Mouse (Mus musculus) right cerebral cortex, postnatal 10 days (tissue): ENCODE results near the gene Rapgef5.
A peak's percentile ranks its signal among the peaks of the same experiment; 100 is the strongest.
"Not testable (repeated sequence)": the region's sequence is repeated elsewhere in the genome, so short reads cannot be mapped to it uniquely, and the experiment has no call there.

Experiments used
- DNase-seq, 2 experiments: peaks; one replicate each; pipeline ENCODE4 v3.0.0; 2021; ENCODE audit warnings: low spot score in 2 of 2

Gene Rapgef5

DNA sequence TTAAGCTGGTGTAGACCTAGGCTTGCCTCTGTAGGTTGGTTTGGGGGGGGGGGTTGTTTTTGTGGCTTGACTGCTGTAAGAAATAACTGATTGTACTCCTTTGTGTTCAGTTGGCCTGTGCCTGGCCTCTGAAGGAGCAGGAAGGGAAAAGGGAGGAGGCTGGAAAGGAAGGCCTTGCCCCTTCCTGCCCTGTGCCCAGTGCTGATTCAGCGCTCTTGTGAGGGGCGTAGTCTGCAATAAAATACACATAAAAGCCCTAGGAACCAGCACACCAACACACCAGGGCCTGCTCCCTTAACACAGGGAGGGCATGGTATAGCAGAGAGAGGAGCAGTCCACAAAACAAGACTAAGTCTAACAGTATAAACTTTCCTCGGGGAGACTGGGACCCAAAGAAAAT lies 247.0 kb downstream of the Rapgef5 start:
- DNase-seq: no peak

DNA sequence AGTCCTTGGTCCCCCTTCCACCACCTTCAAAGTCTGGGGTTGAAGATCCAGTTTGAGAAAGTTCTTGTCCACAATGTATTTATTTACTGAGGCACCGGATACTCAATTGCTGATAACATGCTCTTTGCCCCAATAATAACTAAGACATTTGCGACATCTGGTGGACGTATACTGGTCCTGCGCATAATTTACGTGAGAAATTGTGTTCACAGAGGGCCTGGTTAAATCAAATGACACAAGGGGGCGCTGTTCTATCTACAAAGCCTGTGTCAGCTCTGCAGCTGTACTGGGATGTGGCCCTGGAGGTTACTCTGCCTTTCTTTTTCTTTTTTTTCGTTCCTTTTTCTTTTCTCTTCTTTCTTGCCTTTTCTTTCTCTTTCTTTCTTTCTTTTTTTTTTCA lies 248.6 kb downstream of the Rapgef5 start:
- peak; percentile 78 to 84 for DNase-seq

DNA sequence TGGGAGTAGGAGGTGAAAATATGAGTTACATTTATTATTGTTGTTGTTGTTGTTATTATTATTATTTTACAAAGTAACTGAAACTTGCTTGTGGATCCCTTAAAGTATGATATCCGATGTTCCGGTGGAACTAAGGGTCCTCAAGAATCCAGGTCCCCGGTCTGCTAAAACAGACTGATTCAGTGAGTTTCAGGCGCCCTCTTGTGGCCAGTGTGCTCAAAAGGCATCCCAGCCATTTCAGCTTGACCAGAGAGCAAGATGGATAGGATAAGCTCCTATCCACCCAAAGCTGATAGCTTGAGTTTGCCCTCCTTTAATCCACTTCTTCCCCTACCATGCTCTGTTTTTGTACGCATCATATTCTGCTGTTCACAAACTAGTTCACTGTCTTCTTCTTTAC lies 252.8 kb downstream of the Rapgef5 start:
- DNase-seq: peak; percentile 80 to 90

DNA sequence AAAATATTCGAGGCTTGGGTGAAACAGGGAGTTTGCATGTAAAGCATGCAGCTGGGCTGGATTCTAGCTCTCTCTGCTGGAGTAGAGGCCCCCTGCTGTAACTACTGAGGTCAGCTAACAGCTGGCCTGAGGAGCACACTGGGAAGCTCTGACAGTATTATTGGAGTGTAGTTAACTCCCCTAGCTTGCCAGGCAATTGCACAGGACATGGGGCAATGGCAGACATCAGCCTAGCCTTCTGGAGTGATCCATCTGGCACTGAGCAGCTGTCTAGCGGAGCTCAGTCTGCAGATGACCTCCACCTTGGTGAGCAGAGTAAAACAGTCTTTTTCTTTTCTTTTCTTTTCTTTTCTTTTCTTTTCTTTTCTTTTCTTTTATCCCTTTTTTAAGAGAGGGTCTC lies 253.9 kb downstream of the Rapgef5 start:
- no peak for DNase-seq

DNA sequence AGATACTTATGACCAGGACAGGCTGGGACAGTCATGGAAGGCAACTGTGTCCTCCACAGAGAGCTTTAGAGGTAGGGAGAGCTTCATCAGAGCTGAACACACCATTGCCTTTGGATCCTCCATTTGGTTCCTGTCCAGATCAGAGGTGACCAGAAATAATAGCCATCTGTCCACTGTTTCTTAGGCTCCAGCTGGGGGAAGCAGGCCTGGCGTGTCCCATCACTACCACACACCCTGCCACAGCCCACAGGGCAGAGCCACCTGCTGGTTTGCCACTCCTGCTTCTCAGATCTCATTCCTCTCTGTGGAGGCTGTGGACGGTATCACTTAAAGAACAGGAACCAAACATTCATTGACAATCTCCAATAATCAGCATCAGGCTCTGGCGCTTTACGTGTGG lies 254.9 kb downstream of the Rapgef5 start:
- no peak for DNase-seq

DNA sequence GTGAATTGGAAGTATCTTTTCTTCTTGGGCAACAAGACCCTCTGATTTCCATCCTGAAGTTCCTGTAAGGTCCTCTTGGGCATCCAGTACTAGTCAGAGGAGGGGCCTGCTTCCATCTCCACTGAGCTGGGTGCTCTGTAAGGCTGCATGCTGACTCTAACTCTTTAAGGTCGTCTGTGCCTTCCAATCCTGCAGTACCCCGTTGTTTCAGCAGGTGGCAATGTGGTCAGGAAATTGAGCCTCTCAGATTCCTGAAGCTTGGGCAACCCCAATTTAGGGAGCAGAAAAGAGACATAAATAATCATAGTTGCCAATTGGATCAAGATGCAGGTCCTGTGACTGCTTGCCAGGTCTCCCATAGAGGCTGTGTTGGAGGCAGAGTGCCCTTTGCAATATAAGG lies 256.4 kb downstream of the Rapgef5 start:
- peak; percentile 67 to 83 for DNase-seq

DNA sequence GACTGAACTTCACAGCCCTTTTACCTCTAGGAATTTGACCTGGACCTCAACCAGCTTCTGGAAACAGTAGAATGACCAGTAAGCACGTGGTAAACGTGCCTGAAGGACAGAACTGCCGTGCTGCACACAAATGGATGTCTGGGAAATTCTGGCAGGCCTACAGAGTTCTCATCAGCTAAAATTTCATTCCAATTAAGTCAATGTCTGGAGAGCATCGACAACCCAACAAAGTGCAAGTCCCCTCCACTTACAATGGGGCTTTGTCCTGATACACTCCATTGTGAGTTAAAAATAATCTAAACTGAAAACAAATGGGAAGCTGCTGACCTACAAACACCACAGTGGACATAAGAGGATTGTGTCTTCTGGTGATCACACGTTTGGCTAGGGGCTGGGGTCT lies 260.6 kb downstream of the Rapgef5 start:
- no peak for DNase-seq

DNA sequence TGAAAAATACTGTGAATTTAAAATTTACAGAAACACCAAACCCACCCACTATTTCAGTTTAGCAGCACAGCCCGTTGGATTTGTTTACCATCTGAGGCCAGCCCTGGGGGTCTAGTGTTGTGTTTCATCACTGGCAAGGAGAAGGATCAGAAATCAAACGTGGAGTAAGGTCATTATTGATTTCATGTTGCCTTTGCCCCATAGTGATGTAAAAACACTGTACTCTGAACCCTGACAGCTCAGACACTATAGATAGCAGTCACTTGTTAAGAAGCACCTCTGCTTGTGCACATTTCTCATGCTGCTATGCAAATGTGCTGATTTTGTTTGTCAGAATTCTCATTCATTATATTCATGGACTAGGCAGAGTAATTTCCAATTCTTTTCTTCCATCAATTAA lies 265.1 kb downstream of the Rapgef5 start:
- DNase-seq: no peak

DNA sequence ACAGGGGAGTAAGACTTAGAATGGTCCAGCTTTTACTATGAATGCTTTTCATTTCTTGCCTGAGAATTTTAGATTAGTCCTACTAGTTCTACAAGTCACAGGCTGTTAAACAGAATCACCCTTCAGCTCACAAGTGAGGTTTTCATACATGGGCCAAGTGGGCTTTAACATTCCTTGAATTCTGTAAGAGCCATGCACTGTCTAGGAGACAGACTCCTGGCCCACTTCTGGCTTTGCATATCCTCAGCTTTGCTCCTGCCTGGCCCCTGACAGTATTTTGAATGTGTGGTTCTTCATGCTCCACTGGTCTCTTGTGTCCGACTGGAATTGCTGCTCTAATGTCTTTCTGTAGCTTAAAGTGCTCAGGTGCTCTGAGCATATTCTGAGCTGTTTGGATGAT lies 267.1 kb downstream of the Rapgef5 start:
- DNase-seq: no peak

DNA sequence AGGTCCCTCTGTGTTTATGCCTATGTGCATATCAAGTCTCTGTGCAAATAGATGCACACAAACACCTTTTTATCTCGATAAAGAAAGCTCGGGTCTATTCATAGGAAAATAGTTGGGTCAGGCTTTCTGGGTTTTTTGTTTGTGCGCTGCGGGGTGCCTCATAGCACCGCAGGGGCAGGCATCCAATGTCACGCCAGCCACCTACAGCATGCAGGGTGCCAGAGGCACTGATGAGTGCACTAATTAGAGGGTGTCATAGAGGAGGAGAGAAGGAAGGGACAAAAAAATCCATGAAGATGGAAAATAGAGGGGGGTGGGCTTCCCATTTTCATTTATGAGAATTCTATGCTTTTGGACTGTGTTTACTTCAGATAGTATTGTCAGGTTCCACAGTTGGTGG lies 270.3 kb downstream of the Rapgef5 start:
- DNase-seq: no peak

DNA sequence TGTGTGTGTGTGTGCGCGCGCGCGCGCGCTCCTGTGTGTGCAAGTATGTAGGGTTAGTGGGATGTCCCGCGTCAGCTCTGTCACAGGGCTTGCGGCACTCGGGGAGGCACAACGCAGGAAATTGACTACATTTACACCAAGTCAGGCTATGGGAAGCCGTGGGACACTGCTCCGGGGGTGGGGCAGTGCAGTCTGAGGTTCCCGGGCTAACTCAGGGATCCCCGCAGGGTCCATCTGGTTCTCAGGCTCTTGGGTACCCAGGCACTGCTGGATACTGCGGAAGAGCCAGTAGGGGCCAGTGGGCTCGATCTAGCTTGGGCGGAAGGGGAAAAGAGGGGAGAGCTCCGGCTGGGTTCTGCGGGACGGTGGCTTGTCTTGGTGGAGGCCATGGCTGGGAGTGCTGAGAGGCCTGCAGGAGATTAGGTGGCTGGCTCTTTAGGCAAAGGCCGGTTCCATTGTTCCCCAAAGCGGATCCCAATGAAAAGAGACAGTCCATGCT lies 272.3 kb downstream of the Rapgef5 start:
- DNase-seq: no peak

DNA sequence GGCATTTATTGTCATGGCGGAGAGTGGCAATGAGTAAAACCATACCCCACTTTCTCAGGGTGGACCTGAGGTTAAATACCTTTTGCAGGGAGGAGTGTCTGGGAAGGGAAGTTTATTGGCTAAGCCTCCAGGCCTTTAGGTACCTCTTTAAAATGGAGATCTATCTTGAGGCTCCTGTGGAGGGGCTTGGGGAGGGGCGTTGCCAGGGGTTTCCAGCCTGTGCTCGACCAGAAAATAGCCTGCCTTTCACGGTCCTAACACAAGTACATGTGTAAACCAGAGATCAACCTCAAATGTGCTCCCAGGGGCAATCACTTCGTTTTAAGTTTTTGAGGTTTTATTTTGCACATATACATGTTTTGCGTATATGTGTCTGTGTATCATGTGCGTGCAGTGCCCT lies 272.7 kb downstream of the Rapgef5 start:
- DNase-seq: no peak

DNA sequence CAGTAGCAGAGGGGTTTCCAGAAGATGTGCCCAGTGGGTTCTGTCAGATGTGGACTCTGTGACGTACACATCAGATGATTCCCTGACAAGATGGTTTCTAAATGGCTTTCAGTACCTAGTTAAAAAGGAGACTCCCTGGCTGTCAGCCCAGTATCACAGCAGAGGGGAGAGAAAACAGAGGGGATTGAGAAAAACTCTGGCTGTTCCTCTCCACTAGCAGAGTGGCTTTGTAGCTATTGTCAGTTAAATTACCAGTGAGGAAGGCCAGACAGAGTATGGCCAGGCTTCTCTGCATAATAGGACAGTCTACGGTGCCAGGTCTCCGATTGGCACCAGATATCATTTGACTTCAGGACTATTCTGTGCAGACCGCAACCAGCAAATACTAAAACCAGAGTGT lies 279.0 kb downstream of the Rapgef5 start:
- DNase-seq: no peak

DNA sequence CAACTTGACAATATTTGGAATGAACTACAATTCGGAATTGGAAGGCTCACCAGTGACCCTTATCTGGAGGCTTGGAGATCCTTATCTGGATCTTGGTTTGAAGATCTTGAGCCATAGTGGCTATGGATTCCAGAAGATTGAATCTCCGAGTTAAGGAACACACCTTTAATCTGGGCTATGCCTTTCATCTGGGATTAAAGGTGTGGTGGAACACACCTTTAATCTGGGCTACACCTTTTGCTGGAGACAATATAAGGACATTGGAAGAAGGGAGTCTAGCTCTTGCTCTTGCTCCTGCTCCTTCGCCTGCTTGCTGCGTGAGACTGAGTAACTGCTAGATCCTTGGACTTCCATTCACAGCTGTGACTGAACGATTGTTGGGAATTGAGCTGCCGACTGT lies 287.7 kb downstream of the Rapgef5 start, which contains the start of gene Cdca7l:
TSS of gene Cdca7l (plus strand) at position 301 of the 400 bp plus-strand sequence.
- DNase-seq: not testable (repeated sequence)

DNA sequence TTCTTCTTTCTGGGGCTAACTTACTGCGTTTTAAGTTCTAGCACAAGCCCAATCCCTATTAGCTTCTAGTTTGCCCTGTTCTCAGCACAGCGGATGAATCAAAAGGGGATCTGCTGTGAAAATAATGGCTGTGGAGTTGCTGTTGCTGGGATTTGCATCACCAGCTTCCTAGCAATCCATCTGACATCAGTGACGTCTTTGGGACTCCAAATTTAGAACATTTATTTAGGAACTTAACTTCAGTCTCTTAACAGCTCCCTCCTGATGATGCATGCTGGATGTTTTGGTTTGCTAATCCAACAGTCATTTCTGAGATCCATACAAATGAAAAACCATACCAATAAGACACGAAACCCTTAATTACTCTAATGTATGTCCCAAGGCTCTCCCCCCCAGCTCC lies 289.3 kb downstream of the Rapgef5 start:
- no peak for DNase-seq

DNA sequence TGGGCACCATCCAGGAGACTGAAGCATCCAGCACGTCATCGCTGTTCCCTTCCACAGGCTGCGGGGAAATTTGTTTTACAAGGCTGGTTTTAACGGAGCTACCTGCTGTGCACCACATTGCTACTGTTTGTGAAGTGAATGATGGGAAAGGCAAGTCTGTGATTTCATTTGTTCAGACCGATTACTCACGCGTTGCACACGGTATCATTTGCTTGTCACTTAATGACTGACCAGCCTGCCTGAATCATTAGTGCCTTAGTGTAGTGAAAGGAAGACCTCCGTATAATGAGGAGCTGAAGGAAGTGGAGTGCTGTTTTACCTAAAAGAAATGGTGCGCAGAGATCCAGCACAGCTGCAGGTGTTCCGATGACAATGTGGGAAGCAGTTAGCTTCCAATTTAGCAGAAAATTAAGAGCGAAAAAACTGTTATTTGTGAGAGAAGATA lies 289.8 kb downstream of the Rapgef5 start:
- no peak for DNase-seq

DNA sequence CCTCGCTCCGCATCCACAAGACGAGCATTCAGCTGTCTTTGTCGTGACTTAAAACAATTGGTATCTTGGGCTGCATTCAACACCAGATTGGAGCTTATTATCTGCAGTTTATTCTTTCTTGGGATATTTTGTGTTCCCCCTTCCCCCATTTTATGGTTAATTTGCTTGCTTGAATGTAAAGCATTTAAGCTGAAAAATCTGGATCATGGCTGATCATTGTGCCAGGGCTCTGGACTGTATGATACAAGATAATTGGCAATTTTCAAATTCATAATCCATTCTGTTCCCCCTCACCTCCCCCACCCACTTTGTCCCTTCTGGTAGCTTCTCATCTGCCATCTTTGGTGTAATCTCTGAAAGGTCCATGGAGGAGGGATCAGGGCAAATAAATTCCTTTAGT lies 290.2 kb downstream of the Rapgef5 start:
- DNase-seq: no peak

DNA sequence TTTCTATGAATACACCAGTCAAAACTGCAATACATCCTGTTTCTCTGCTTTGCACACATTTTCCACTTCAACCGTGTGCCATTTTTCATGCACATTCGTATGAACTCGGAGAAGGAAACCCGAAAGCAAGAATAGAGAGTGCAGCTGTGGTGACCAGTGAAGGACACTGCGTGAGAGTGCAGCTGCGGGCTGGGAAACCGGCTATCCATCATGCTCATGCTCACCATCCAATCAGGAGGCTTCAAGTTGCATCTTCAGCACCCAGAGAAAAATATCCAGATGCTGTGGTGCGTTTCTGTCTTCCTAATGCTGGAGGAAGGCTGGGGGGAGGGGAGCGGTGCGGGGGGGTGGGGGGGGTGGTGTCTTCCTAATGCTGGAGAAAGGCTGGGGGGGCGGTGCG lies 291.4 kb downstream of the Rapgef5 start:
- DNase-seq: no peak

DNA sequence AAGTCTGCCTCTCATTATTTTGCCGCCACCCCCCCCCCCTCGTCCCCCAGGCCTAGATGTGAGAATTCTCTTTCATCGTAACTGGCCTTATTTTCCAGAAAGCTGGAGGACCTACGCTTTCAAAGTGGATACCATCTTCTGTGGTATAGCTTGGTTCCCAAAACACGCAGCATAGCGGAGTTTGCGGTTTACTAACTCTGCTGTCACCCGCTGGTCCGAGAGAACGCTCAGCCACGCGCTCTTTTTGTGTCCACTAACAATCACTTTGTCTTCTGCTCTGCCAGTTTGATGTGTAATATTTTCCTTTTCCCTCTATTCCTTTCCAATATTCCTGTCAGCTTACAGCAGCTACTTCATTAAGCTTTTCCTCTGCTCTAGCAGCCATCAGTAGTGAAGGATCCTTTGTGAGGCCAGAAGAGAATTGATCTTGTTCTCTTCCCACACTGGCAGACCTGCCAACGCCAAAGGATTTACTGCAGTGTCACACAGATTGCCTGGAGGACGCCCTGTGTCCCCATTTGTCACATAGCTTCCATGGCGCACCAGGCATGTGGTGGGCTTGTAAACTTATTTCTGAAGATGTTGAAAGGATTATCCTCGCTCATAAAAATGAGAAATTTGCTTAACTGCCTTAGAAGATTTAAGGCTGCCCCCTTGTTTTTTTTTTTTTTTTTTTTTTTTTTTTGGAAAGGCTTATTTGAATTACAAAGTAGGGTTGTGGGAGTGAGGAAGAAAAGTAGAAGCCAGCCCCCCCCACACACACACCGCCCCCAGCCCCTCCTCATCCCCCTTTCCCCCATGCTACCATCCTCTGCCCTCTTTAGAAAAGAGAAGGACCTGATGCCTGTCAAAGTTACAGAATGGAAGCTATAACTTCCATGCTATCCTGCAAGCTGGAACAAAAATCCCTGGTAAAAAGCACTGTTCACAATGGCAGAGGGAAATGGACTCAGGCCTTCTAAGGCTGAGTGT lies 292.4 kb downstream of the Rapgef5 start:
- DNase-seq: no peak
